9 mouse cellular contexts compared by ENCODE assay signal in the genomic region with DNA sequence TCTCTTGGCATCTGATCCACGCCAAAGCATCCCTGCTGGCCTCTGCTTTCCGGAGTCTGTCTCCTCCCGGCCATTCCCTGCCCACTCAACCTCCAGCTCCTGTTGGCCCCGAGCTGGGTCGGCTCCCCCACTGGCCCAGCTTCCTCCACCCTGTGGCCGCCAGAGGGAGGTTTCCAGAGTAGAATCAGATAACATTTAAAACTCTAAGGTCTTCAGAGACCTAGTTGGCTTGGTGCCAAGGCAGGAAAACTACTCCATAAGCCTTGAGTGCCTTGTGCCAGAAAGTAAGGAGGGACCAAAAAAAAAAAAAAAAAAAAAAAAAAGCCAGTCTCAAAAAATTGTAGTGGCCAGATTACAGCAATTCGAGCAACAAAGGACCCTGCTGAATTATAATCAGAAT. TPM values are rescaled to one million over a fixed set of nuclear protein-coding genes. Genes with fewer than 3 reads are reported as not detected.
DNase-seq lines count a peak whose midpoint lies in the region; ATAC-seq lines count a peak whose summit lies in the region.
"Had no signal": no experiment of that assay in that cellular context is flagged by ENCODE, and none has a peak within 500 bp of the region (broad histone marks: within the 10 kb centered on the region; RNA-seq: fewer than 3 reads in every experiment).

No protein-coding gene starts in this region.

- no peak overlapping the region for H3K4me3 ChIP-seq in hindbrain, embryonic 16.5 days (ENCODE audit: low read length)
- no peak overlapping the region for H3K4me3 ChIP-seq in hindbrain, embryonic 12.5 days
- H3K4me3 ChIP-seq: megakaryocyte, embryonic 14.5 days had no signal

- 39% methylated on average over 7 of the region's 7 CpGs for WGBS in hindbrain, embryonic 16.5 days
- WGBS in hindbrain, embryonic 12.5 days, result 57% methylated on average over 7 of the region's 7 CpGs

- H3K4me2 ChIP-seq in hindbrain, embryonic 16.5 days (ENCODE audit: low read length), result no peak overlapping the region
- no peak overlapping the region for H3K4me2 ChIP-seq in hindbrain, embryonic 12.5 days (replicated peaks)

- peaks cover 6% of the 10 kb centered on the region; the same call in 1 of the 2 replicates for H3K4me1 ChIP-seq in hindbrain, embryonic 16.5 days (ENCODE audit: control insufficient read depth, insufficient read depth, low read depth, low read length)
- H3K4me1 ChIP-seq in hindbrain, embryonic 12.5 days, result 0 out of 2 replicates have a peak, but pooled peaks cover 4% of the 10 kb centered on the region

- DNase-seq in adrenal gland, adult (ENCODE audit: inconsistent age in 2 of 2, low spot score in 1 of 2), result peak; percentile 45 to 82
- peak; percentile 31 for DNase-seq in gastrocnemius, adult 18-20 months (ENCODE audit: low spot score)
- DNase-seq in kidney, adult 11 months, result peak; percentile 20
- DNase-seq in spleen, postnatal 36 days (ENCODE audit: low spot score in 2 of 2), result no peak
- DNase-seq in spleen, postnatal 4 days (ENCODE audit: low spot score in 2 of 2), result no peak

- H3K9me3 ChIP-seq in hindbrain, embryonic 16.5 days (ENCODE audit: control insufficient read depth, low read length), result no peaks in the 10 kb centered on the region
- H3K9me3 ChIP-seq in hindbrain, embryonic 12.5 days (replicated peaks), result no peaks in the 10 kb centered on the region
- H3K9me3 ChIP-seq: megakaryocyte, embryonic 14.5 days had no signal

- no peak overlapping the region; the same call in 1 of the 2 replicates for H3K9ac ChIP-seq in hindbrain, embryonic 16.5 days (ENCODE audit: low read depth, low read length)
- H3K9ac ChIP-seq in hindbrain, embryonic 12.5 days, result no peak overlapping the region

- peak overlapping the region; percentile 44; the same call in 1 of the 2 replicates for H3K27ac ChIP-seq in hindbrain, embryonic 16.5 days (ENCODE audit: low read depth, low read length)
- no peak overlapping the region for H3K27ac ChIP-seq in hindbrain, embryonic 12.5 days

- no peaks in the 10 kb centered on the region for H3K27me3 ChIP-seq in hindbrain, embryonic 16.5 days (replicated peaks; ENCODE audit: control insufficient read depth, insufficient read depth, low read length)
- no peaks in the 10 kb centered on the region for H3K27me3 ChIP-seq in hindbrain, embryonic 12.5 days
- H3K27me3 ChIP-seq: megakaryocyte, embryonic 14.5 days had no signal

- ATAC-seq in hindbrain, embryonic 16.5 days, result peak; percentile 53; the same call in 1 of the 2 replicates
- no peak for ATAC-seq in hindbrain, embryonic 12.5 days (ENCODE audit: low FRiP score)
- peak; percentile 70 for ATAC-seq in megakaryocyte-erythroid progenitor cell, adult 5-6 weeks (replicated peaks; ENCODE audit: low FRiP score, low TSS enrichment, poor library complexity, severe bottlenecking)

- H3K36me3 ChIP-seq in hindbrain, embryonic 16.5 days (ENCODE audit: control insufficient read depth, insufficient read depth, low read length), result no peaks in the 10 kb centered on the region
- H3K36me3 ChIP-seq in hindbrain, embryonic 12.5 days, result 0 out of 2 replicates have a peak, but pooled peaks cover 4% of the 10 kb centered on the region

RNA-seq across cellular contexts. Expression of gene Gan, which starts 15.0 kb away (rescaled TPM):
- 2.8 TPM in 2 replicates for polyA plus RNA-seq in hindbrain, embryonic 16.5 days (2015; fragmentation: Nextera tagmentation; extraction: Ambion mirVana)
- 3.1 and 3.6 TPM in 2 replicates for polyA plus RNA-seq in hindbrain, embryonic 12.5 days (2016; fragmentation: Nextera tagmentation; extraction: Ambion mirVana)
- 1 to 10 TPM; 4.7 to 5.2 TPM for total RNA-seq in gastrocnemius, adult 18-20 months (2021)
- total RNA-seq in megakaryocyte-erythroid progenitor cell, adult 5-6 weeks (2014; fragmentation: Nextera tagmentation), result 9.9 and 14.3 TPM in 2 replicates
- 4.4 and 6.6 TPM in 2 replicates for total RNA-seq in megakaryocyte-erythroid progenitor cell, adult 5-6 weeks (2017)

Comparison
In these comparisons a context has a peak if more than half of its experiments do, and no peak if none do; other contexts are left out.
1. DNase-seq: peak in adrenal gland, adult (2 of 2), gastrocnemius, adult 18-20 months (single experiment) and kidney, adult 11 months (single experiment); none in spleen, postnatal 36 days (0 of 2) and spleen, postnatal 4 days (0 of 2).